Mouse (Mus musculus): ENCODE results near the gene Anks1b. TPM values are rescaled to one million over a fixed set of nuclear protein-coding genes. Genes with fewer than 3 reads are reported as not detected.
"Not testable (repeated sequence)": the region's sequence is repeated elsewhere in the genome, so short reads cannot be mapped to it uniquely, and the experiment has no call there.

Gene Anks1b
- total RNA-seq, 2 experiments from 2014 or later = 462 to 539 TPM

- no peak for DNase-seq (ENCODE audit: low spot score in 2 of 2)
Measured at GRCm38 (mm10) chr10:90535370-90535769, 662.1 kb downstream of the Anks1b start.

GRCm38 (mm10) chr10:90546635-90547034 lies 673.3 kb downstream of the Anks1b start:
- no peak for DNase-seq (ENCODE audit: low spot score in 2 of 2)

GRCm38 (mm10) chr10:90562906-90563305 lies 689.6 kb downstream of the Anks1b start:
- no peak for DNase-seq (ENCODE audit: low spot score in 2 of 2)

- DNase-seq (ENCODE audit: low spot score in 2 of 2) = peak; percentile 75 to 88
Measured at GRCm38 (mm10) chr10:90576191-90577098, 703.1 kb downstream of the Anks1b start.

GRCm38 (mm10) chr10:90577099-90577461 lies 703.8 kb downstream of the Anks1b start:
- DNase-seq (ENCODE audit: low spot score in 2 of 2) = no peak

GRCm38 (mm10) chr10:90577777-90578176 lies 704.5 kb downstream of the Anks1b start:
- DNase-seq (ENCODE audit: low spot score in 2 of 2) = no peak

GRCm38 (mm10) chr10:90579970-90580369 lies 706.7 kb downstream of the Anks1b start:
- DNase-seq (ENCODE audit: low spot score in 2 of 2) = no peak

GRCm38 (mm10) chr10:90584052-90584451 lies 710.7 kb downstream of the Anks1b start:
- no peak for DNase-seq (ENCODE audit: low spot score in 2 of 2)

GRCm38 (mm10) chr10:90596142-90596541 lies 722.8 kb downstream of the Anks1b start:
- no peak for DNase-seq (ENCODE audit: low spot score in 2 of 2)

GRCm38 (mm10) chr10:90596576-90596975 lies 723.3 kb downstream of the Anks1b start:
- peak in 1 of 2 experiments; percentile 71 for DNase-seq (ENCODE audit: low spot score in 2 of 2)

- no peak for DNase-seq (ENCODE audit: low spot score in 2 of 2)
Measured at GRCm38 (mm10) chr10:90599149-90599548, 725.8 kb downstream of the Anks1b start.

- peak; percentile 69 to 84 for DNase-seq (ENCODE audit: low spot score in 2 of 2)
Measured at GRCm38 (mm10) chr10:90599726-90600531, 726.6 kb downstream of the Anks1b start.

GRCm38 (mm10) chr10:90607586-90607985 lies 734.3 kb downstream of the Anks1b start:
- no peak for DNase-seq (ENCODE audit: low spot score in 2 of 2)

GRCm38 (mm10) chr10:90609437-90609836 lies 736.1 kb downstream of the Anks1b start:
- DNase-seq (ENCODE audit: low spot score in 2 of 2) = no peak

GRCm38 (mm10) chr10:90613051-90613450 lies 739.7 kb downstream of the Anks1b start:
- DNase-seq (ENCODE audit: low spot score in 2 of 2) = no peak

- DNase-seq (ENCODE audit: low spot score in 2 of 2) = peak in 1 of 2 experiments; percentile 62
Measured at GRCm38 (mm10) chr10:90615196-90615595, 741.9 kb downstream of the Anks1b start.

GRCm38 (mm10) chr10:90616622-90617021 lies 743.3 kb downstream of the Anks1b start:
- DNase-seq (ENCODE audit: low spot score in 2 of 2) = peak in 1 of 2 experiments; percentile 58

- DNase-seq (ENCODE audit: low spot score in 2 of 2) = no peak
Measured at GRCm38 (mm10) chr10:90617664-90618296, 744.5 kb downstream of the Anks1b start.

- no peak for DNase-seq (ENCODE audit: low spot score in 2 of 2)
Measured at GRCm38 (mm10) chr10:90627532-90627931, 754.2 kb downstream of the Anks1b start.

GRCm38 (mm10) chr10:90630099-90630698 lies 756.9 kb downstream of the Anks1b start:
- DNase-seq (ENCODE audit: low spot score in 2 of 2) = peak in 1 of 2 experiments; percentile 59

- DNase-seq (ENCODE audit: low spot score in 2 of 2) = not testable (repeated sequence)
Measured at GRCm38 (mm10) chr10:90630794-90631193, 757.5 kb downstream of the Anks1b start.
